Mouse (Mus musculus): ENCODE measurements at regions not wholly inside any gene's neighbourhood (a gene's known extent, or its start where the extent isn't known, plus 50 kb on each side); places are given as distances from the start of the nearest gene placed in this dataset.
"Not testable (repeated sequence)": the region's sequence is repeated elsewhere in the genome, so short reads cannot be mapped to it uniquely, and the experiment has no call there.

DNA sequence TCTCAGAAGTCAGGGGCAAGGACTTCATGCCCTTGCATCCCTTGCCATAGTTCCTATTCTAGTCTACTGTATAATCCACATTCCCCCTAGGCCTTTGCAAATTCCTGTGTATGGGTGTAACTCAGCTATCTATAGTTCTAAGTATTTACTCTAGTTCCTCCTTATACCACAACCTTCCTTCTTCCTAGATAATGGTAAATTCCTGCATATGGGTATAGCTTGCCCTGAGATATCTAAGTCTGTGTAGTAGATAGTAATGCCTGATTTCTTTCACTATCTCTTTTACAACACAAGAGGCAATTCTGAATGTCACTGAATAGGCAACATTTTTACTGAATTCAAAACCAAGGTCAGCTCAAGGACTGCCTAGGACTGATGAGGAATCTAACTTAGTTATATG lies 1000.2 kb downstream of the Kcnt2 start:
- TF ChIP-seq POLR2A (IDR thresholded peaks at IDR 0.05; ENCODE audit: insufficient read length, low read depth); E2F4 (IDR thresholded peaks at IDR 0.05; ENCODE audit: insufficient read depth); MAX (IDR thresholded peaks at IDR 0.05; ENCODE audit: low read depth); REST (IDR thresholded peaks at IDR 0.05; ENCODE audit: insufficient read depth, insufficient read length); MYOG (IDR thresholded peaks at IDR 0.05; ENCODE audit: control insufficient read depth in 1 of 3, insufficient read depth in 1 of 3, insufficient read length in 2 of 3, low read depth in 2 of 3); CEBPB (IDR thresholded peaks at IDR 0.05; ENCODE audit: insufficient read depth, poor library complexity, severe bottlenecking); TCF12 (IDR thresholded peaks at IDR 0.05; ENCODE audit: insufficient read depth, poor library complexity, severe bottlenecking); POLR2AphosphoS2 (IDR thresholded peaks at IDR 0.05; ENCODE audit: insufficient read length, low read depth): not testable (repeated sequence)
